Mouse (Mus musculus): Measurements from ENCODE around the gene Lrp1. TPM values are rescaled to one million over a fixed set of nuclear protein-coding genes. Genes with fewer than 3 reads are reported as not detected.

Gene Lrp1
- polyA plus RNA-seq, 1 experiment from 2014 or later, result 31.2 TPM

GRCm38 (mm10) chr10:127527481-127527880 is 93.5 kb downstream of the Lrp1 start:
- Histone ChIP-seq H3K27me3 (peaks cover 96% of the 10 kb centered on the region), H3K36me3 (no peaks in the 10 kb centered on the region), H3K27ac (no peak overlapping the region), H3K4me3 (no peak overlapping the region; the same call in 1 of the 2 replicates), H3K9me3 (replicated peaks) (no peaks in the 10 kb centered on the region), H3K9ac (no peak overlapping the region), H3K4me1 (replicated peaks) (peaks cover 29% of the 10 kb centered on the region), H3K4me2 (no peak overlapping the region)
- no peak for ATAC-seq (replicated peaks; ENCODE audit: insufficient number of reproducible peaks, insufficient read depth, low FRiP score, low read depth)
- 7% methylated on average over 17 of the region's 17 CpGs for WGBS

GRCm38 (mm10) chr10:127526681-127527080 is 94.3 kb downstream of the Lrp1 start:
- WGBS, result under 1% methylated on average over 26 of the region's 26 CpGs
- Histone ChIP-seq H3K4me2 (peak overlapping the region; percentile 64), H3K9ac (peak overlapping the region; percentile 33; the same call in 1 of the 2 replicates), H3K4me1 (replicated peaks) (peaks cover 32% of the 10 kb centered on the region), H3K27ac (no peak overlapping the region), H3K27me3 (peaks cover 88% of the 10 kb centered on the region), H3K36me3 (no peaks in the 10 kb centered on the region), H3K4me3 (peak overlapping the region; percentile 44), H3K9me3 (replicated peaks) (no peaks in the 10 kb centered on the region)
- ATAC-seq (replicated peaks; ENCODE audit: insufficient number of reproducible peaks, insufficient read depth, low FRiP score, low read depth), result no peak

GRCm38 (mm10) chr10:127526048-127526447 is 94.9 kb downstream of the Lrp1 start:
- ATAC-seq (replicated peaks; ENCODE audit: insufficient number of reproducible peaks, insufficient read depth, low FRiP score, low read depth), result no peak
- 3% methylated on average over 26 of the region's 26 CpGs for WGBS
- Histone ChIP-seq H3K27me3 (peaks cover 81% of the 10 kb centered on the region), H3K9ac (0 out of 2 replicates have a peak overlapping the region, but pooled peaks have one; percentile 33), H3K36me3 (no peaks in the 10 kb centered on the region), H3K9me3 (replicated peaks) (no peaks in the 10 kb centered on the region), H3K4me1 (replicated peaks) (peaks cover 36% of the 10 kb centered on the region), H3K4me3 (peak overlapping the region; percentile 44), H3K4me2 (peak overlapping the region; percentile 64), H3K27ac (no peak overlapping the region)

DNA sequence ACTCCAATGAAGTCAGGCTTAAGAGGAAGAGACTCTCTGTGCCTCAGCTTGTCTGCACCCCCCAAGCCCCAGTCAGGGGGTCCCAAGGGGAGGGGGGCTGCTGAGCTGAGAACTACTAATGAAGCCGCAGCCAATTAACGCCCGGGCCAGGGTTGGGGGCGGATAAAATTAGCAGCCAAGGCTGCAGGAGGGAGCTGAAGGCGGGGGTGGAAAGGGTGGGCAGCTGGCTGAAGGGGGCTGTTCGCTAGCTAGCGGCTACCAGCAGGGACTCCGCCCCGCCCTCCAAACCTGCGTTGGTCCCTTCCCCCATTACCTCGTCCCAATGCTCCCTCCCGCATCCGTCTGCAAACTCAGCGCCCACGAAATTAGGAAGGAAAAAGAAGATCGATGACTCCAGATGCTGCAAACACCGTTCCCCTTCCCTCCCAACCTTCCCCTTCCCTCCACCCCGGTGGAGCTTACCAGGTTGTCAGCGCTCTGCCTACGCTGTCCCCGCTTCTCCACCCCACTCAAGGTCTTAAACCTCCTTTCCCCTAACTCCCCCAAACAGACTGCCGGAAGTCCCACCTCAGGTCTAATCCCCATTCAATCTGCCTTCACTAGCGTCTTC is 96.2 kb downstream of the Lrp1 start:
- Histone ChIP-seq H3K9ac (no peak overlapping the region), H3K9me3 (replicated peaks) (no peaks in the 10 kb centered on the region), H3K4me2 (no peak overlapping the region), H3K36me3 (peaks cover 7% of the 10 kb centered on the region), H3K4me3 (no peak overlapping the region), H3K4me1 (replicated peaks) (peaks cover 36% of the 10 kb centered on the region), H3K27ac (no peak overlapping the region), H3K27me3 (peaks cover 68% of the 10 kb centered on the region)
- ATAC-seq (replicated peaks; ENCODE audit: insufficient number of reproducible peaks, insufficient read depth, low FRiP score, low read depth), result no peak
- WGBS, result 7% methylated on average over 23 of the region's 23 CpGs

DNA sequence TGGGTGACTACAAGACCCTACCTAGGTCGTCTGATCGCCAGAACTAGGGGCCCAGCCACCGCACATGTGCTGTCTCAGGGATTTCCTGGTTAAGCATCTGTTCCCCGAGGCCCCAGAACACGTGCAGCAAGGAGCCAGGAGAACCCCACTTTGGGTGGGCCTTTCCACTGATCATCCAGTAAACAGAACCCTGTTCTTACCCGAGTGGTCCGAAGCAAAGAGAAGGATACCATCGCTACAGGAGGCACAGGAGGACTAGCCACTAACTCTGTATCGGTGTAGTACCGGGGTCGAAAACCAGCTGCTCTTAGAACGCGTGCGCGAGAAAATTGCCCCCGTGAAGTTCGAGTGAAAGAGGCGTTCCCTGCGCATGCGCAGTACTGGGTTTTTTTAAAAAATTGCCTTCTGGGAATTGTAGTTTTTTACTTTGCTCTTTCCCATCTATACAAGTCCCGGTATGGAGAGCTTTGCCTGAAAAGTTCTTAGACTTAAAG is 98.8 kb downstream of the Lrp1 start, which contains the start of gene Shmt2:
TSS of gene Shmt2 (minus strand) at position 357 of the 494 bp plus-strand sequence.
- Histone ChIP-seq H3K36me3 (peaks cover 24% of the 10 kb centered on the region), H3K4me3 (peak within 1 kb of the TSS; percentile 76), H3K4me1 (replicated peaks) (peaks cover 39% of the 10 kb centered on the region), H3K9me3 (replicated peaks) (no peaks in the 10 kb centered on the region), H3K9ac (peak within 1 kb of the TSS; percentile 71), H3K27ac (0 out of 2 replicates have a peak within 1 kb of the TSS, but pooled peaks have one; percentile 47), H3K27me3 (peaks cover 42% of the 10 kb centered on the region), H3K4me2 (peak within 1 kb of the TSS; percentile 94)
- ATAC-seq (replicated peaks; ENCODE audit: insufficient number of reproducible peaks, insufficient read depth, low FRiP score, low read depth), result peak; percentile 49; the same call in 1 of the 2 replicates
- WGBS, result under 1% methylated on average over 21 of the region's 21 CpGs

- ATAC-seq (replicated peaks; ENCODE audit: insufficient number of reproducible peaks, insufficient read depth, low FRiP score, low read depth), result no peak
- Histone ChIP-seq H3K36me3 (peaks cover 24% of the 10 kb centered on the region), H3K9me3 (replicated peaks) (no peaks in the 10 kb centered on the region), H3K9ac (peak overlapping the region; percentile 71), H3K27ac (0 out of 2 replicates have a peak overlapping the region, but pooled peaks have one; percentile 47), H3K4me2 (peak overlapping the region; percentile 94), H3K4me3 (peak overlapping the region; percentile 76), H3K4me1 (replicated peaks) (peaks cover 41% of the 10 kb centered on the region), H3K27me3 (peaks cover 37% of the 10 kb centered on the region)
- WGBS, result 5% methylated on average over 12 of the region's 12 CpGs
Observed at GRCm38 (mm10) chr10:127521611-127522080, 99.3 kb downstream of the Lrp1 start.

DNA sequence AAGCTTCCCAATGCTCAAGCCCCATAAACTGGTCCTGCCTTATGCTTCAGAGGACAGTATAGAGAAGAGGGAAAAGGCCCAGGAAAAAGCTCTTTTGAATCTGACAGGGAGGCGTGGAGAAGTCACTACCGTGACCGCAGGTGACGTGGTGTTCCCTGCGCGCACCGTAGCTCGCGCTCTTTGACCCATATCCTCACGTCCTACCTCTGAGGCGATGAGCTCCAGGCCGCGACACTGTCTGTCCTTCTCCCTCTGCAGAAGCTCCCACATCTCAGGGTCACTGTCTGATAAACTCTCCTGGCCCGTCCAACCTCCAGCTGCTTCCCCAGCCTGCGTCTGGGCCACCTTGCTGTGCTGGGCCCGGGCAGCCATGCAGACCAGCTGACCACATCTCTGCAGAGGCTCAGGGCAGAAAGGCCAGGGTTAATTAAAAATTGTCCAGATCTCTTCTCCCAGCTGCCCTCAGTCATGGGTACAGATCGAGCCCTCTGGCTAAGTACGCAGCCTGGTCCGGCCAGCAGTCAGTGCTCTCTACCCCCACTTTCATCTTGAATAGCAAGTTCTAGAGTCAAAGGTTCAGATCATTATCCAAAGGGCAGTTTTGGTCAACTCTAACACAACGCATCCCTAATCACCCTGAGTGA is 100.1 kb downstream of the Lrp1 start:
- 78% methylated on average over 20 of the region's 20 CpGs for WGBS
- H3K27me3 ChIP-seq, result peaks cover 29% of the 10 kb centered on the region

DNA sequence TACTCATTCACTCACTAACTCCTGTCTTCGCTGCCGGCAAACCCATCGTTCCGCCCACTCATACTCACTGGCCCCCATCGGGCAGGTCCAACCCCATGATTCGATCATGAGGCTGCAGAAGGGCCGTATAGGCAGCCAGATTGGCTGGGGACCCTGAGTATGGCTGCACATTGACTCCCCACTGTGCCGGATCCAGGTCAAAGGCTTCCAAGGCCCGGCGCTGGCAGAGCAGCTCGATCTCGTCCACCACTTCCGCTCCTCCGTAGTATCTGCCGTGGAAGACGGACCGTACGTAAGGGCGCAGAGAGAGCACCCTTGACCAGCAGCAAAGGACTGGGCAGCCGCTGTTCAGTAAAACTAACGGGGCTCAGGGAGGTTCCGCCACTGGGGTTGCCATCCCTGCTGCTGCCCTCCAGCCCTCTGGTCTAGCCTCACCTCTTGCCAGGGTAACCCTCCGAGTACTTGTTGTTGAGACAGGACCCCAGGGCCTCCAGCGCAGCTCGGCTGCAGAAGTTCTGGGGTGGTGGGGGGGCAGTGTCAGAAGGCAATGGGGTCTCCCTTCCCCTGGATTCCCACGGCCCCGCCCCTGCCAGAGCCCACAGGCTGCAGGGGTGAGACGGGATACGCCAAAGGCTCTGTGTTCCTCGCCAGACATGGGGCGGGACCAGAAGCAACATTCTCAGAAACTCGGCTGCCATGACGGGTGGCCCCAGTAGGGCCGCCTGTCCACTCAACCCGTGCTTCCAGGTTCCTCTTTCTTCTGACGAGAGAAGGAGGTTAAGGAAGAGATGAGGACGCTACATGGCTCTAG is 100.8 kb downstream of the Lrp1 start:
- WGBS, result 92% methylated on average over 37 of the region's 37 CpGs
- Histone ChIP-seq H3K4me1 (replicated peaks) (peaks cover 43% of the 10 kb centered on the region), H3K4me2 (peak overlapping the region; percentile 94; the same call in 1 of the 2 replicates), H3K36me3 (peaks cover 24% of the 10 kb centered on the region), H3K4me3 (no peak overlapping the region), H3K27ac (no peak overlapping the region), H3K9me3 (replicated peaks) (no peaks in the 10 kb centered on the region), H3K9ac (no peak overlapping the region), H3K27me3 (peaks cover 27% of the 10 kb centered on the region)
- ATAC-seq (replicated peaks; ENCODE audit: insufficient number of reproducible peaks, insufficient read depth, low FRiP score, low read depth), result no peak

More for the DNA sequence above, 100.1 kb downstream of the Lrp1 start:
- Histone ChIP-seq H3K4me1 (replicated peaks) (peaks cover 41% of the 10 kb centered on the region), H3K4me3 (peak overlapping the region; percentile 76), H3K9ac (peak overlapping the region; percentile 71; the same call in 1 of the 2 replicates), H3K27ac (no peak overlapping the region), H3K4me2 (peak overlapping the region; percentile 94), H3K9me3 (replicated peaks) (no peaks in the 10 kb centered on the region), H3K36me3 (peaks cover 24% of the 10 kb centered on the region)
- ATAC-seq (replicated peaks; ENCODE audit: insufficient number of reproducible peaks, insufficient read depth, low FRiP score, low read depth), result no peak

DNA sequence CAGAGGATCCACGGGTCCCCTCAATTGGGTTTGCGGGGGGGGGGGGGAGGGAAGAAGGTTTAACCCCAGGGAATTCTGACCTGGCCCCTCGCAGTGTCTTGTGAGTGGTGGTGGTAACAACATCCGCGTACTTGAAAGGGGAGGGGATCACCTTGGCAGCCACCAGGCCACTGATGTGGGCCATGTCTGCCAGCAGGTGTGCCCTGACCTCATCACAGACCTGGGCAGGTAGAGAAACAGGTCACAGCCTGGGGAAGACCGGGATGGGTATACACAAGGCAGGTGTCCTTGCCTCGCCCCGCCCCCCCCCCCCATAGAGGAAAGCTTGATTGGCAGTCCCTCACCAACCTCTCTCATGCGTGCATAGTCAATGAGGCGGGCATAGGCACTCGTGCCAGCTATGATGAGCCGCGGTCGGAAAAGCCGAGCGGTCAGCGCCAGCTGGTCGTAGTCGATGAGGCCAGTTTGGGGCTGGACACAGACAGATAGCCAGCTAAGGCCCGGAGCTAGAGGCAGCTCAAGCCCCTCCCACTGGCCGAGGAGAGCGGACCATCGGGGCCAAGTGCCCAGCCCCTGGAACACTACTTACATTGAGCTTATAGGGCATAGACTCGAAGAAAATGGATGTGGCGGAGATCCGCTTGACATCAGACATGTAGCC is 101.8 kb downstream of the Lrp1 start:
- H3K4me3 ChIP-seq, result no peak overlapping the region
- no peak for ATAC-seq (replicated peaks; ENCODE audit: insufficient number of reproducible peaks, insufficient read depth, low FRiP score, low read depth)
- H3K27me3 ChIP-seq, result peaks cover 27% of the 10 kb centered on the region

GRCm38 (mm10) chr10:127517941-127518340 is 103.0 kb downstream of the Lrp1 start:
- no peak overlapping the region for H3K4me3 ChIP-seq
- WGBS, result 93% methylated on average over 22 of the region's 22 CpGs
- H3K27me3 ChIP-seq, result peaks cover 27% of the 10 kb centered on the region
- peaks cover 58% of the 10 kb centered on the region for H3K4me1 ChIP-seq (replicated peaks)
- no peaks in the 10 kb centered on the region for H3K9me3 ChIP-seq (replicated peaks)
- H3K9ac ChIP-seq, result no peak overlapping the region
- peaks cover 24% of the 10 kb centered on the region for H3K36me3 ChIP-seq
- no peak overlapping the region for H3K4me2 ChIP-seq
- no peak for ATAC-seq (replicated peaks; ENCODE audit: insufficient number of reproducible peaks, insufficient read depth, low FRiP score, low read depth)
- H3K27ac ChIP-seq, result no peak overlapping the region

More for the DNA sequence above, 101.8 kb downstream of the Lrp1 start:
- peaks cover 24% of the 10 kb centered on the region for H3K36me3 ChIP-seq
- H3K9ac ChIP-seq, result no peak overlapping the region
- peaks cover 46% of the 10 kb centered on the region for H3K4me1 ChIP-seq (replicated peaks)
- no peaks in the 10 kb centered on the region for H3K9me3 ChIP-seq (replicated peaks)
- no peak overlapping the region for H3K4me2 ChIP-seq
- 92% methylated on average over 26 of the region's 26 CpGs for WGBS
- no peak overlapping the region for H3K27ac ChIP-seq

Data from heart, embryonic 15.5 days (tissue).